Mouse (Mus musculus) heart, adult 11 months (tissue): ENCODE measurements at regions not wholly inside any gene's neighbourhood (a gene's known extent, or its start where the extent isn't known, plus 50 kb on each side); places are given as distances from the start of the nearest gene placed in this dataset.

Source experiments
- DNase-seq: peaks from one replicate; pipeline ENCODE4 v3.0.0; 2022

GRCm38 (mm10) chr13:71334925-71335324 lies 493.3 kb upstream of the Adamts16 start:
- peak; percentile 27 for DNase-seq

GRCm38 (mm10) chr13:71333146-71333545 lies 491.5 kb upstream of the Adamts16 start:
- DNase-seq, result peak; percentile 50

GRCm38 (mm10) chr13:71330321-71330720 lies 488.7 kb upstream of the Adamts16 start:
- DNase-seq, result peak; percentile 34

GRCm38 (mm10) chr13:71327802-71328753 lies 486.5 kb upstream of the Adamts16 start:
- peak; percentile 29 for DNase-seq

GRCm38 (mm10) chr13:71320489-71320888 lies 478.9 kb upstream of the Adamts16 start:
- DNase-seq, result peak; percentile 68

GRCm38 (mm10) chr13:71303956-71304355 lies 462.3 kb upstream of the Adamts16 start:
- DNase-seq, result no peak

GRCm38 (mm10) chr13:71275991-71276390 lies 434.4 kb upstream of the Adamts16 start:
- no peak for DNase-seq

- no peak for DNase-seq
Measured at GRCm38 (mm10) chr13:71274139-71274538, 432.5 kb upstream of the Adamts16 start.

- DNase-seq, result peak; percentile 46
Measured at GRCm38 (mm10) chr13:71273485-71273884, 431.9 kb upstream of the Adamts16 start.

- peak; percentile 49 for DNase-seq
Measured at GRCm38 (mm10) chr13:71273067-71273466, 431.5 kb upstream of the Adamts16 start.

- peak; percentile 81 for DNase-seq
Measured at GRCm38 (mm10) chr13:71272431-71272830, 430.8 kb upstream of the Adamts16 start.

- DNase-seq, result peak; percentile 40
Measured at GRCm38 (mm10) chr13:71271727-71272418, 430.3 kb upstream of the Adamts16 start.

GRCm38 (mm10) chr13:71270370-71270769 lies 428.8 kb upstream of the Adamts16 start:
- DNase-seq, result peak; percentile 63

GRCm38 (mm10) chr13:71269496-71269895 lies 427.9 kb upstream of the Adamts16 start:
- peak; percentile 1 for DNase-seq

GRCm38 (mm10) chr13:71263315-71263878 lies 421.8 kb upstream of the Adamts16 start:
- peak; percentile 51 for DNase-seq

- DNase-seq, result peak; percentile 1
Measured at GRCm38 (mm10) chr13:71262575-71263295, 421.1 kb upstream of the Adamts16 start.

- peak; percentile 24 for DNase-seq
Measured at GRCm38 (mm10) chr13:71254016-71254415, 412.4 kb upstream of the Adamts16 start.

GRCm38 (mm10) chr13:71248261-71249031 lies 406.8 kb upstream of the Adamts16 start:
- DNase-seq, result peak; percentile 67

- peak; percentile 9 for DNase-seq
Measured at GRCm38 (mm10) chr13:71247241-71247640, 405.6 kb upstream of the Adamts16 start.

- DNase-seq, result peak; percentile 53
Measured at GRCm38 (mm10) chr13:71245326-71245725, 403.7 kb upstream of the Adamts16 start.

- no peak for DNase-seq
Measured at GRCm38 (mm10) chr13:71239782-71240181, 398.2 kb upstream of the Adamts16 start.

GRCm38 (mm10) chr13:71235338-71235737 lies 393.7 kb upstream of the Adamts16 start:
- DNase-seq, result peak; percentile 0
